Mouse (Mus musculus) right cerebral cortex, postnatal 10 days (tissue): ENCODE data around the gene Zfp524.

Experiments used
- DNase-seq, 2 experiments: peaks; one replicate each; pipeline ENCODE4 v3.0.0; 2021; ENCODE audit warnings: low spot score in 2 of 2

Gene Zfp524

GRCm38 (mm10) chr7:5051193-5052192, 37.3 kb downstream of the Zfp524 start, which contains the start of gene Zfp580:
Gene Zfp580, plus strand, starts transcription at chr7:5051538.
- peak; percentile 86 to 88 for DNase-seq

GRCm38 (mm10) chr7:5052438-5052837, 38.2 kb downstream of the Zfp524 start:
- DNase-seq = no peak

- peak; percentile 54 to 64 for DNase-seq
Observed at GRCm38 (mm10) chr7:5052931-5053343, 38.7 kb downstream of the Zfp524 start.

- DNase-seq = peak; percentile 68
Observed at GRCm38 (mm10) chr7:5053456-5054179, 39.4 kb downstream of the Zfp524 start.

- peak; percentile 83 to 84 for DNase-seq
Observed at GRCm38 (mm10) chr7:5056651-5057263, 42.5 kb downstream of the Zfp524 start.

GRCm38 (mm10) chr7:5057381-5057780, 43.2 kb downstream of the Zfp524 start:
- DNase-seq = no peak

- DNase-seq = peak; percentile 53 to 64
Observed at GRCm38 (mm10) chr7:5057804-5058203, 43.6 kb downstream of the Zfp524 start.

- DNase-seq = no peak
Observed at GRCm38 (mm10) chr7:5058631-5059030, 44.4 kb downstream of the Zfp524 start.

- DNase-seq = peak; percentile 46 to 55
Observed at GRCm38 (mm10) chr7:5059421-5059820, 45.2 kb downstream of the Zfp524 start.

GRCm38 (mm10) chr7:5060239-5060731, 46.1 kb downstream of the Zfp524 start:
- peak; percentile 85 to 91 for DNase-seq

- peak; percentile 98 to 100 for DNase-seq
Observed at GRCm38 (mm10) chr7:5060944-5061773, 46.9 kb downstream of the Zfp524 start.

GRCm38 (mm10) chr7:5061774-5062359, 47.7 kb downstream of the Zfp524 start, which contains the start of gene U2af2:
Gene U2af2, plus strand, starts transcription at chr7:5062143.
- peak; percentile 96 for DNase-seq

- peak; percentile 80 to 87 for DNase-seq
Observed at GRCm38 (mm10) chr7:5062360-5063001, 48.3 kb downstream of the Zfp524 start.

- DNase-seq = no peak
Observed at GRCm38 (mm10) chr7:5064886-5065285, 50.7 kb downstream of the Zfp524 start.
